Mouse (Mus musculus) urinary bladder, adult 18-20 months (tissue): ENCODE results near the gene Dnm3.

Source experiments
- DNase-seq, 2 experiments: peaks; one replicate each; pipeline ENCODE4 v3.0.0; 2022; ENCODE audit warnings: low spot score in 2 of 2, mixed read lengths in 2 of 2

Gene Dnm3

DNA sequence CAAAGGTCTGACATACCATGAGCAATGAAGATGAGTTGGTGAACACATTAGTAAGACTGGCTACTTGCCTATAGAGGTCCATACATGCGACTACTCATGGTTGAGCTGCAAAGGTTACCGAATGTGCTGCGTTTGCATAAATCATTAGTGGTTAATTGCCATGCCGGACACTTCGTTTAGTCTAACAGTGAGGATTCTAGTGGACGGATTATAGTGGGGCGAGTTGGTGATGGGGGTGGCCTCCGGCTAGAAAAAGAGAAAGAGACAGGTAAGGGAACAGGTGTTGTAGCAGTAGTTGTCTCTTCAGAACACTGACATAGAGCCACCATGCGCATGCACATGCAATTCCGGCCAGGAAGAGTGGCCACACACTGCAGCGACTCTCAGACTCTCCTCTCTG lies 486.0 kb downstream of the Dnm3 start:
- no peak for DNase-seq

DNA sequence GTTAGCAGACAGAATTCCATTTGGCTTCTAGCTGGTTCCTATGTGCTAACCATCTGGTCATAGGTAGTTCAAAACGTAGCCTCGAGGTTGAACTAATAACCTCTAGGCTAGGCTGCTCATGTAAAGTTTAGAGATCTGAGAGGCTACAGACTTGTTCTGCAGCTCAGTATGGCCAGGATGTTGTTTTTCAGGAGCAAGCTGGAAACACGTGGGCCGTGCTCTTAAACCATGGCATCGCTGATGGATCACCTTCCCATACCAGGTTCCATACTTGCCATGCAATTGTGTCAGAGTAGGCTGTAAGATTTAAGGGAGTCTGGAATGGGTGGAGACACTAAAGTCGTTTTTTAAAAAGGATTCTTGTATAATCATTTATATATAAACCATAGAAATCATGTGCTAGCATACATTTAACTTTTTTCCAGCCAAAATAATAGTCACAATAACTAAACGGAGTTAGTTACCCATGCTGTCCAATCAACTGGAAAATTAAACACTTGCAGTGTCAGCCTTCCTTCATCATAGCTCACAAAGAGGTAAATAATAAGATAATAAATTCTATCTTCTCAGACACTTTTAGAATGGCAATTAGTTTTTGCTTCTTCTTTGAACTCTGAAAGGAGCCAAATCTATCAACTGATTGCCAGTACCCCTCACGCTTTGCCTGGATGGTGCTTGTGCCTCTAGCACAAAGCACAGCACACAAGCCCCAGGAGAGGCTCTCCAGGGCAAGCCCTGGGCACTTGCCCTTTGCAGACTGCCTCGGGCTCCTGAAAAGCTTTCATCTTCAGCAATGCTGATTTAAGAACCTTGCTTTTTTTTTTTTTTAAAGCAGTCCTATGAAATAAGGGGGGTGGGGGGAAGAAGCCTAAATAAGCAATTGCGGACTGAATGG lies 486.9 kb downstream of the Dnm3 start:
- no peak for DNase-seq

DNA sequence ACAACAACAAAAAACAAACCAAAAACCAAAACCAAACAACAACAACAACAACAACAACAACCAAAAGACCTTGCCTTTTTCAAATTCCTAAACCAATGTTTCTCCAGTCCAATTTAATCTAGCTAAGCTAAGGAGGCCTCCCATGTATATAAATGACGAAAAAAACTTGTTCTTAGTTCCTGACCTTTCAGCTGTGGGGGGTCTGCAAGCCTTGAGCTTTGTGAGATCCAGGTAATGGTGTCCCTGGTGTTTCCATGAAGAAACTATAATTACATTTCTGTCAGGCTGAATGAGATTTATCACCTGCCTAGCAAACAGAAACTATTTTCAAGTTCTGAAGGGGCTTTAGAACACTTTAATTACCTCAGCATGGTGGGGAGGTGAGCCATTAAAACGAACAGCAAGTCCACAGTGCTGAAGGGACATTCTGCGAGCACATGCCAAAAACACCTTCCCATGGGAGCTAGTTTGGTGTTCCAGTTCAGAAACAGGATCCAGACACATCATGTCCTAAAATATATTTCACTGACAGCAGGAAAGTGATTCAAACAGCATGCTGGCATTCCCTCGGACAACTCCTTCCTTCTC lies 493.8 kb downstream of the Dnm3 start:
- DNase-seq, result no peak

DNA sequence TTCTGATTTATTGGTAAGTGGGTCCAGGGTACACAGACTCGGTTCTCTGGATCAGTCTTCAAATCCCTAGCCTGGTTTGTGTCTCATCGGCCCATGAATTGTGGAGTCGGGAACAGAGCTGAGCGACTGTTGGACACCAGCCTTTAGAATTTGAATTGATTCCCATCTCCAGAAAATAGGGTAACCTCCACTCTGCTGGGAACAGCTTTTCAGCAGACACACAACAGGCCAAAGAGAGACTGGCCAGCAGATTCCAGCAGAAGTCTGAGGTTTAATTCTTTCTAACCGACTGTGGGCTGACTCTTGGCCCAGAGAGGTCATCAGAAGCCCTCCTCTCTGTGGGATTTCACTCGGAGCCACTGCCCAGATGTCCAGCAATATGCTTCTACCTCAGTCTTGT lies 494.4 kb downstream of the Dnm3 start:
- DNase-seq, result no peak

DNA sequence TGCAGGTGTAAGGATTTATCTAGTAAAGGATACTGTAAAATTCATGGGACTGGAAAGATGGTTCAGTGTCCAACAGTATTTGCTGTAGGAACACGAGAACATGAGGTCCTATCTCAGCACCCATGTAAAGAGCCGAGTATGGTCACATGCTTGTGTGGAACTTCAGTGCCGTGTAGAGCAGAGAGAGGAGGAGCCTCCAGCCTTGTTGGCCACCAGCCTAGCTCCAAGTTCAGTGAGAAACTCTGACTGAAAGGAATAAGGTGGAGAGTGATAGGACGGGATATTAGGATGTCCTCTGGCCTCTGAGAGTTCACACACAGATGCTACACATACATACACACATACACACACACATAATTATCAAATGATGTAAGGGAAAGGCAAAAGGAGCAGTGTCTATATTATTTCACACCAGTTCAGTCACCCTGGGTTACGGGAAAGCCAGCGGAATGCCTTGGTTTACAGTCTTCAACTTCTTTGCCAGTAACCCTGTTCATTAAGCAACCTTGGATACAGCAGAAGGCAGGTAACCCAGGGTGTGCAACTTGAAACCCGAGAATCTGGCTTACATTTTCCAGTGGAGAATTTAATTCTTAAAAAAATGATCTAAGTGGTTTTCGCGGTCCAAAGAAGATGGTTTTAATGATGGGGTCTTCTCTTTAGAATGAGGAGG lies 497.1 kb downstream of the Dnm3 start:
- DNase-seq, result no peak

DNA sequence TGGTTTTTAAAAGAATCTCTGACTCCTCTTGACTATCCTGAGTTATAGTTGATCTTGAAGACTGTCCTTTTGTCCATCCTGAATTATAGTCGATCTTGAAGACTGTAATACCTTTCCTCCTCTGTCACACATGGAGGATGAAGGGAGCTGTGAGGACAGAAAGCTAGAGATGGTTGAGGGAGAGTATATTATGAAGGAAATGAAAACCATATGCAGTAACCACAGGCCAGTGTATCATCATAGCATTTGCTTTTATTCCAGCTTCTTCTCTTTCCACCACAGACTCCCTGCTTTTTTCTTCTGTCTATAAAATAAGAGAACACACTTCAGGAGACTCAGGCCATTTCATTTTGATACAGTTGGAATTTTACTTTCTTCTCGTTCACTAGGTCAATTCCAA lies 497.8 kb downstream of the Dnm3 start:
- DNase-seq, result no peak

DNA sequence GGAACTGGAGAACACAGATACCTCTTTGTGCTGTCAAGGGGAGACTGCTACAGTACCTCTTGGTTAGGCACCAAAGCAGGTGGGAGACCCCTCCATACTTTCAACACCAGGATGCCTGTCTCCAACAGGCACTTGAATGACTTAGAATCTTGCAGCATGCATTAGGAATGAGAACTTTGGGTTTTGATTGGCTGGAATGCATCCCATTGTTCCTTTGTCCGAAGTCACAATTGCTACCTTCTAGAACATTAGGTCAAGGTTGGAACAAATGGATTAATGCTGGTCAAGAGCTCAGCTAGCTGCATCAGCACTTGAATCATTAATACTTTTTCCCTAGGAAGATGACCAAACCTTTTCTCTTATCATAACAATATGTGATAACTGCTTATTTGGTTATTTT lies 498.3 kb downstream of the Dnm3 start, which contains the start of gene 4930558K02Rik:
4930558K02Rik (minus strand) TSS at position 101 of the 400 bp plus-strand sequence.
- DNase-seq, result no peak

DNA sequence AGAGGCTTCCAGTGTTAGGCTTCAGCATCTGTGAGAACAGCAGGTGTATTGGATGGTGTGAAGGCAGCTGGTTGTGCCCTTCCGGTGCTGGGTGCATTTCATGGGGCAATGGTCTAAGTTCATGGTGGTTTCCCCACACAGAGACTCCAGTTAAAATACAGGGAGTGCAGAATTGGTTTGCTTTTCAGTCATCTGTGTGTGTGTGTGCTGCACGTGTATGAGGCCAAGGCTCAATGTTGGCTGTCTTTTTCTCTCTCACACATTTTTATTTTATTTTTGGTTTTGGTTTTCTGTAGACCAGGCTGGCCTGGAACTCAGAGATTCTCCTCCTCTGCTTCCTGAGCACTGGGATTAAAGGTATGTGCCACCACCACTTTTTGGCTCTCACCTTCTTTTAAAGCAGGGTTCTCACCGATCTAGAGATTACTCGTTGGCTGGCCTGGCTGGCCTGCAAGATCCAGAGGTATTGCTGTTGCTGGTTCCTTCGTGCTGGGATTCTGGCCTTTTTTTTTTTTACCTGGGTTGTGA lies 499.6 kb downstream of the Dnm3 start:
- no peak for DNase-seq

DNA sequence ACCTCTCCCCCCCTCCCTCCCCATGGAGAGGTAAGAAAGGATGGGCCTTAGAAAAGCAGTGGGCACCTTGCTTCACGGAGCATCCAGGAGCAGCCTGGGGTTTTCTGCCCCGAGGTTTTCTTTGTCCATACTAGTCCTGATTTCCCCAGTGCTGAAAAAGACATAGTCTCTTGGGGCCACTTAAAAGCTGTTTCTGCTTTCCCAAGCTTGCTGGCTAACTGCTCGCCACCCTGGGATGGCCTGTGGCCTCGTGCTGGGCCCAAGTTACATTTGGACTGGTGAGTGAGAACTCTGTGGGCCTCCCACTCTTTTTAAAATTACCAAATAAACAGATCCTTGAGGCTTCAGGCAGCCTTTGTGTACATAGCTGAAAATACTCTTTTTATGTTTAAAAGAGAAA lies 500.5 kb downstream of the Dnm3 start:
- DNase-seq, result no peak

DNA sequence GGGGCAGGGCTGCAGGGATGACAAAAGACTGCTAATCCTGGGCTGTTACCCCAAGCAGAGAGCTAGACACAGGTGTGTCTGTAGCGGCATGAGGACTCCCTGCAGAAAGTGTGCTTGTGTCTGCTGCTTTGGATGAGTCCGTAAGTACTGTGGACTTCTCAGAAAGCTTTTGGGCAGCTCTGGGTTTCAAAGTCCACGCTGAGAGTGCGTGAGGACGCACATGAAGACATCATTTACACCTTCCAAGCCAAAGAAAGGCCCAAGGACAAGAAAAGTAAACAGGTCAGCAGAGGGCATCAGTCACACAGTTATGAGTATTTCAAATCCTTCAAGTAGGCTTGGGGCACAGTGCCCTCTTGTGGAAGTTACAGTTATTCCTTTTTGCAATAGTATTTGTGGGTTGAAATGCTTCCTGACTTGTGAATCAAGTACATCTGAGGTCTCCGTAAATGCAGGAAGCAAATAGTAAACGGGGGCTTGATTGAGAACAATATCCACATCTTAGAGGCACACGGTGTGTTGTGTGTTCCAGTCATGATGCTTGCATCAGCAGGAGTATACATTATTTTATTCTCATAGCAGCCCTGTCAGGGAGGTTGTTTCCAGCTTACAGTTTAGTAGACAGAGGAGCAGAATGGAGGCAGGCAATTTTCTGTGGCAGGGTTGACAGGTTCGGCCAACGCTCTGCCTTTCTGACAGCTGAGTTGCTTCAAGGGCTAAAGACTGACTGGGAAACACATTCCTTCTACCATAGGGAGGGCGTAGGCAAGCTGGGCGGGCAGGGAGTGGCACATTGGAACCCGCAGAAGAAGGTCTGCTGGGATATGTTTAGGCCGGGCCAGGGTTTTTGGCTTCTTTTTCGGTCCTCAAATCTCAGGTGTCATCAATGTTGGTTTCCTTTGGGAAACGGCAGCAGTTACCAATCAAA lies 501.3 kb downstream of the Dnm3 start:
- DNase-seq, result peak in 1 of 2 experiments; percentile 54

DNA sequence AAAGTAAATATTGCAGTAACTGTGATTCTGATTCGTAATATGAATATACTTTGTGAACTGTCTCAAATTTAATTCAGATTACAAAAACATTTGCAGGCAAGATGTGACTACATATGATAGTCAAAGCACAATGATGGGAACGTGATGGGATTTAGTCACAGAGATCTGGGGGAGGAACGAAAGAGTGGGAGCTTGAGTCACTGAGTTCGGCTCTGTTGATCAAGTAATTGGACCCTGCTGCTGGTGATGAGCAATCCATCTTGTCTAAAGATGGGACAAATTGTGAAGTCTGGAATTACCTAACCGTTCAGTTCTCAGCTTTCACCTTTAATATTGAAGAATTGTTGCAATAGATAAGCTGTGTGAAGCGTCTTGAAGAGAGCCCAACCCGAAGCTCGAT lies 505.6 kb downstream of the Dnm3 start:
- DNase-seq, result no peak

DNA sequence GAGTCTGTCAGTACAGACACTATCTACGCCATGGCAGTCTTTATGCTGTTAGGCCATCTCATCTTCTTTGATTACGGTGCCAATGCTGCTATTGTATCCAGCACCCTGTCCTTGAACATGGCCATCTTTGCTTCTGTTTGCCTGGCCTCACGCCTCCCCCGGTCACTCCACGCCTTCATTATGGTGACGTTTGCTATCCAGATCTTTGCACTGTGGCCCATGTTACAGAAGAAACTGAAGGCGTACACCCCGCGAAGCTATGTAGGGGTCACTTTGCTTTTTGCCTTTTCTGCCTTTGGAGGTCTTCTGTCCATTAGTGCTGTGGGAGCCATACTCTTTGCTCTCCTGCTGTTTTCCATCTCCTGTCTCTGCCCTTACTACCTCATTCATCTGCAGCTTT lies 507.0 kb downstream of the Dnm3 start:
- DNase-seq, result no peak

DNA sequence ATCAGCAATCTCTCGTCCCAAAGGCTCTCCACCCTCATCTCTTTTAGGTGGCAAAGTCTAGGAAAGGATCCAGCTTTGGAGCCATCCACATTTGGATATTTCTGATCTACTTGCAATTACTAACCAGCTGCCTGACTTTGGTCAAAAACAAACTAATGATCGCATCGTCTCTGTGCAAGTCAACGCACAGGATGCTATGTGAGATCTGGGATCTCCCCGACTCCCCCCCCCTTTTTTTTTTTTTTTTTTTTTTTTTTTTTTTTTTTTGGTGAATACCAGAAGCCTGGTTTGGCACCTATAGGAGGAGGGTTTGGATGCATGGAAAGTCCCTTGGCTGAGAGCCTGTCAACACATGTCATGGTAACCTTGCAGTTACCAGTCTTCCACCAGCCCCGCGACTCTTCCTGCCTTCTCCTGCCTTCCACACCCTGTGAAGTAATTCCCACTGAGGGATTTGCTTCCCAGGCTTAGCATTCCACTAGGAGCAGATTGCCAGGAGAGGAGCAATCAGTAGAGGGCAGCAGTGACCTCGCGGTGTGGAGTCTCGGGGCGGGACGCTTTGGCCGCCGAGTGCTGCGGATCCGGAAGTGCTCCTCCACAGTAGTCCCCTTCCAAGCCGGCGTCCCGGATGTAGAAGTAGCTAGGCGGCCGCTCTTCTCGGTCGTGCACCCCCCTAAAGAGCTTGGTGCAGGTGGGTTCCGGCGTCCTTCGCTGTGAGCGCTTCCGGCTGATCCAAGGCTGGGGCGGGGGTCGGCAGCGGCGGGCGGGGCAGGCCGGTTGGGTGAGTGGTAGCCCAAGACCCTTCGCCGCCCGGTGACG lies 509.0 kb downstream of the Dnm3 start, which contains the start of gene Pigc:
Pigc (plus strand) TSS at position 598 of the 819 bp plus-strand sequence.
- peak; percentile 73 to 90 for DNase-seq

DNA sequence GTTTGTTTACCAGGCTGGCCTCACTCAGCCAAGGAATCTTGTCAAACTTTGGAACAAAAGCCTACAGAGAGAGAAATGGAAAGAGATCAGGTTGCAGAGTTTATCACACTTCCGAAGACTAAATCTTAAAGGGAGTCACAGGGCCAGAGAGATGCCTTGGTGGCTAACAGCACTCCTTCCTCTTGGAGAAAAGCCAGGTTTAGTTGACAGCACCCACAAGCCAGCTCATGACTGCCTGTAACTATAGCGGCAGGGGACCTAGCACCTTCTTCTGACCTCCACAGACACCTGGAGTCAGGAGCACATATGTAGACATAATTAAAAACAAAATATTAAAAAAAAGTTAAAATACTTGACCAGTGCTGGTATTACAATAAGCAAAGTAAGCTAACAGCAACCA lies 509.9 kb downstream of the Dnm3 start:
- no peak for DNase-seq

DNA sequence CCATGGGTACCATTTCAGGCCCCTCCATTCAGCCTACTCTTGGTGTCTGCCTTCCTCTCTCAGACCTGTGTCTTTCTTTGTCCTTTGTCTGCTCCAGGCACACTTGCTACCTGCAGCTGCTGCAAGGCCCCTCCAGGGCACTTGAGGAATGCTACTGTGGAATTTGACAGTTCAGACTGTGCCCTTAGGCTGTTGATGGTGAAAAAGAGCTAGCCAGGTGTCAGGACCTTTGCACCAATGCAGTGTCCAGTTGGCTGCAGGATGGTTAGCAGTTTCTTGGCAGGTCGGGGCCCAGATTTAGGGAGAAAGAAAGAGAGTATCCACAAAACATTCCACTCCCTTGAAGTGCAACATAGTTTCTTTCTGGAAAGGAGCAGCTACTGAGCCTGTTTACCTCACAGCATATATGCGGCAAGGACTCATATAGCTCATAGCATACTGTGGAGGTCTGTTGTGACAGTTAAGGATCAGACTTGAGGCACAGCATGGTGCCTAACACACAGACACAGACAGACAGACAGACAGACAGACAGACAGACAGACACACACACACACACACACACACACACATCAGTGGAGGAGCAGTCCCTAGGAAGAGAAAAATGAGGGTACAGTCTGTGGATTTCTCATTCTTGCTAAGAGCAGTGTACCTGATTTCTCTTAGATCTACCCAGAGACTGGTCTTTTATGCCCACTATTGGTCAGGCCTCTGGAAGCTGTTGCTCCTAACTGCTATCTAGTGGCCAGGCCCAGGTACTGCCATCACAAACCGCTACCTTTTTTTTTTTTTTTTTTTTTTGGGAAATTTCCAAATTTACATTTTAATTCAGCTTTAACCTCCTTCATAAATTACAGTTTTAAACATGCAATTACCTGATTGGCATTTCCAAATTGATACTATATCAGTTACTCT lies 515.1 kb downstream of the Dnm3 start:
- no peak for DNase-seq

DNA sequence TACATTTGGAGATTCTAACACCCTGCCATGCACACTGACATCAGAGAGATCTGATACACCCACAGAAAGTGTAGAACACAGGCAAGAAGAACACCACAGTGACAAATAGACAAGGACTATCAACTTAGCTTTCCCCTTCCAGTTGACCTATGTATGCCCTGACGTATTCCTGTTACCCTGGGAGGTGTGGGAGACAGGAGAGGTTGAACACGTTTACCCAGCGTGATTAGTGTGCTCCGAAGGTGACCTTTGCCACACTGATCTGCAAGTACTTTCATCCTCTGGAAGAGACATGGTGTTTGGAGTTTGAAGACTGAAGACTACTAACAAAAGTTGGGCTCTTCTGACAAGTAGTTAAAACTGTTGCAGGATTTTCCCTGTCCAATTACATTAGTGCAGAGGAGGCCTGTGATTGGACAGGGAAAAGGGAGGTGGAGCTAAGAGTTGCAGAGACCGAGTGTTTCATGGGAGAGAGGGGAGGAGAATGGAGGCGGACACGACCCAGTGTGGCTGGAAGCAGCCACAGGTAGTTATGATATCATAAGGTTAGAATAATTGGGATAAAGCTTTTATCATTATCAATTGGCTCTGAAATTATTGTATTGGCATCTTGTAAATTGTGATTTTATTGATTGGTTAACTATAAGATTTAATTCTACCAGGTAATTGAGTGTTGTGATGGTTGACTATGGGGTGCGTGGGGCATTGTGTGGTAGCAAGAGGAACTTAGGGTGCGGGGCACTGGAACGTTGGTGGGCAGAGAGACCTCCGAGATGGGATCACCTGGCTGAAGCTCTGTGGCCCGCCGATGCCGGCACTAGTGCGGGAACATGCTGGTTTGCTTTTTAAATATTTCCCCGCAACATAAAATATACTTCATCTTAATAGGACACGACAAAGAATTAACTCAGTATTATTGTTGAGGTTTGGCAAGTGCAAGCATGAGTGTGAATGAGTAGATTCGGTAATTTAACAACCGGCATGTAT lies 519.6 kb downstream of the Dnm3 start:
- no peak for DNase-seq

DNA sequence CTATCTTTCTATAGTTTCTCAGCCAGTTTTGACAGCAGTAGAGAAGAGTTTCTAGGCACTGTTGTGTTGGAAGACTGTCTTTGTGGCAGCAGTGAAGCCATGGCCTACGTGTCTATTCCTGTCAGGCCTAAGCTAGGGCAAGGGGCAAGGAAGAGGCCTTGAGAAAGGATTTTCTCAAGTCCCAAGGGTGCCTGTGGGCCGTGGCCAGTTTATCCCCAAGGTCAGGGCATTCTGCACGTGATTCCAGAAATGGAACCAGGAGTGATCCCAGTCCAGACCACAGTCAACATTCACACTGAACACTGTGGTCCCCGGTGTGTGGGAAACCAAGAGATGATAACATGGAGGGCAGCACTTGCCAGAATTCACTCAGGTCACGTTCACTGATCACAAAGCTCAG lies 522.0 kb downstream of the Dnm3 start:
- DNase-seq, result no peak

DNA sequence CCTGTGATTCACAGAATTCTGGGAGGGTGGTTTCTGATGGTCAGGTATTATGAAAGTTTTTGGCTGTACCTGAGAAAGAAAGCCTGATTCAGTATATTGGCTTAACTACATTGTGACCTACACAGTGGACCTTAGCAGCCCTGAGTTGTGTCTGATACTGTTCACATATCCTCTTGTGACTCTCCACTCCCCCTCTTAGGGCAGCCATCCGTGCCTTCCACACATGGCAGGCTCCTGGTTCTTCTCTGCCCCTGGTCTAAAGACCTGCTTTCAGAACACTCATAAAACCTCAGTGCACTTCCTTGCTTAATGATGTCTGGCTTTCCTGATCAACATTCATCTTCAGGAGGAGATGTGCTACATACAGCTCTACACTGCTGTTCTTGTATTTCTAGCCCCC lies 525.2 kb downstream of the Dnm3 start:
- DNase-seq, result no peak
